Mouse (Mus musculus) kidney, postnatal 25 days (tissue): ENCODE measurements at regions not wholly inside any gene's neighbourhood (a gene's known extent, or its start where the extent isn't known, plus 50 kb on each side); places are given as distances from the start of the nearest gene placed in this dataset.

Experiments used
- DNase-seq, 2 experiments: peaks; one replicate each; pipeline ENCODE4 v3.0.0; 2021; ENCODE audit warnings: mixed read lengths in 2 of 2

GRCm38 (mm10) chr4:127509936-127510335, 152.0 kb upstream of the Gjb5 start:
- no peak for DNase-seq

- no peak for DNase-seq
Observed at GRCm38 (mm10) chr4:127502621-127503020, 144.6 kb upstream of the Gjb5 start.

- no peak for DNase-seq
Observed at GRCm38 (mm10) chr4:127501881-127502280, 143.9 kb upstream of the Gjb5 start.

GRCm38 (mm10) chr4:127487016-127487780, 129.2 kb upstream of the Gjb5 start:
- no peak for DNase-seq

- no peak for DNase-seq
Observed at GRCm38 (mm10) chr4:127485238-127485637, 127.3 kb upstream of the Gjb5 start.

- DNase-seq, result no peak
Observed at GRCm38 (mm10) chr4:127482461-127482860, 124.5 kb upstream of the Gjb5 start.

- no peak for DNase-seq
Observed at GRCm38 (mm10) chr4:127480339-127480738, 122.4 kb upstream of the Gjb5 start.

- DNase-seq, result no peak
Observed at GRCm38 (mm10) chr4:127469877-127470276, 111.9 kb upstream of the Gjb5 start.

GRCm38 (mm10) chr4:127454511-127455119, 96.6 kb upstream of the Gjb5 start:
- DNase-seq, result no peak

GRCm38 (mm10) chr4:127452081-127452480, 94.1 kb upstream of the Gjb5 start:
- no peak for DNase-seq

GRCm38 (mm10) chr4:127445300-127445699, 87.3 kb upstream of the Gjb5 start:
- no peak for DNase-seq

- DNase-seq, result no peak
Observed at GRCm38 (mm10) chr4:127444056-127444455, 86.1 kb upstream of the Gjb5 start.

- no peak for DNase-seq
Observed at GRCm38 (mm10) chr4:127442001-127442400, 84.0 kb upstream of the Gjb5 start.

- DNase-seq, result no peak
Observed at GRCm38 (mm10) chr4:127440602-127441001, 82.6 kb upstream of the Gjb5 start.

GRCm38 (mm10) chr4:127435076-127435475, 77.1 kb upstream of the Gjb5 start:
- peak in 1 of 2 experiments; percentile 57 for DNase-seq

- no peak for DNase-seq
Observed at GRCm38 (mm10) chr4:127430237-127430636, 72.3 kb upstream of the Gjb5 start.

- DNase-seq, result no peak
Observed at GRCm38 (mm10) chr4:127429748-127430147, 71.8 kb upstream of the Gjb5 start.

GRCm38 (mm10) chr4:127423855-127424254, 65.9 kb upstream of the Gjb5 start:
- no peak for DNase-seq

GRCm38 (mm10) chr4:127421927-127422450, 64.0 kb upstream of the Gjb5 start:
- DNase-seq, result no peak

GRCm38 (mm10) chr4:127421129-127421528, 63.1 kb upstream of the Gjb5 start:
- DNase-seq, result no peak

GRCm38 (mm10) chr4:127419786-127420120, 61.8 kb upstream of the Gjb5 start:
- DNase-seq, result no peak

- DNase-seq, result peak in 1 of 2 experiments; percentile 2
Observed at GRCm38 (mm10) chr4:127419062-127419785, 61.2 kb upstream of the Gjb5 start.

- no peak for DNase-seq
Observed at GRCm38 (mm10) chr4:127416906-127417305, 58.9 kb upstream of the Gjb5 start.
